Mouse (Mus musculus) natural killer cell, adult 2 months (primary cell): ENCODE measurements around the gene Lancl2.
A peak's percentile ranks its signal among the peaks of the same experiment; 100 is the strongest.

Experiments used
- DNase-seq, 2 experiments: peaks; one replicate each; pipeline ENCODE4 v3.0.0; 2022; ENCODE audit warnings: low spot score in 2 of 2

Lancl2 gene

GRCm38 (mm10) chr6:57702376-57702742 lies at the start of gene Lancl2:
Lancl2 (plus strand) TSS chr6:57702540.
- peak in 1 of 2 experiments; percentile 7 for DNase-seq

- DNase-seq: no peak
Measured at GRCm38 (mm10) chr6:57661295-57661694, 41.0 kb upstream of the Lancl2 start.

- DNase-seq: no peak
Measured at GRCm38 (mm10) chr6:57684156-57684555, 18.2 kb upstream of the Lancl2 start.

- peak; percentile 74 to 80 for DNase-seq
Measured at GRCm38 (mm10) chr6:57691467-57692261, 10.7 kb upstream of the Lancl2 start, which contains the start of gene Pyurf. Pyurf (minus strand) TSS chr6:57692078.

- no peak for DNase-seq
Measured at GRCm38 (mm10) chr6:57693116-57693515, 9.2 kb upstream of the Lancl2 start.

- DNase-seq: no peak
Measured at GRCm38 (mm10) chr6:57701686-57702085, 654 bp upstream of the Lancl2 start.

- DNase-seq: peak; percentile 92 to 94
Measured at GRCm38 (mm10) chr6:57702743-57703499, 581 bp downstream of the Lancl2 start.

- no peak for DNase-seq
Measured at GRCm38 (mm10) chr6:57703703-57704102, 1.4 kb downstream of the Lancl2 start.

GRCm38 (mm10) chr6:57706721-57707120 lies 4.4 kb downstream of the Lancl2 start:
- no peak for DNase-seq

- DNase-seq: peak; percentile 4 to 6
Measured at GRCm38 (mm10) chr6:57711726-57712125, 9.4 kb downstream of the Lancl2 start.

GRCm38 (mm10) chr6:57721347-57721746 lies 19.0 kb downstream of the Lancl2 start:
- DNase-seq: no peak

GRCm38 (mm10) chr6:57742749-57743148 lies 40.4 kb downstream of the Lancl2 start:
- DNase-seq: no peak

- peak in 1 of 2 experiments; percentile 11 for DNase-seq
Measured at GRCm38 (mm10) chr6:57743333-57743732, 41.0 kb downstream of the Lancl2 start.

GRCm38 (mm10) chr6:57744123-57744522 lies 41.8 kb downstream of the Lancl2 start:
- no peak for DNase-seq

GRCm38 (mm10) chr6:57744974-57745747 lies 42.8 kb downstream of the Lancl2 start:
- no peak for DNase-seq

GRCm38 (mm10) chr6:57745748-57746129 lies 43.4 kb downstream of the Lancl2 start:
- no peak for DNase-seq

GRCm38 (mm10) chr6:57753962-57754759 lies 51.8 kb downstream of the Lancl2 start:
- no peak for DNase-seq

GRCm38 (mm10) chr6:57763054-57763453 lies 60.7 kb downstream of the Lancl2 start:
- no peak for DNase-seq

GRCm38 (mm10) chr6:57765095-57765878 lies 62.9 kb downstream of the Lancl2 start:
- no peak for DNase-seq

GRCm38 (mm10) chr6:57766287-57766686 lies 63.9 kb downstream of the Lancl2 start:
- DNase-seq: no peak
